Mouse (Mus musculus) testis, adult 2 months (tissue): ENCODE data around the gene Hebp1. TPM values are rescaled to one million over a fixed set of nuclear protein-coding genes. Genes with fewer than 3 reads are reported as not detected.

Experiments
- H3K27ac ChIP-seq: fragments of 200-500 bp; 2 replicates; pipeline ENCODE4 v1.5.1; 2012; ENCODE audit warnings: low read depth, low read length; ENCODE audit not compliant: control insufficient read depth, insufficient read depth
- H3K27me3 ChIP-seq: fragments of 200-500 bp; 2 replicates; pipeline ENCODE4 v1.6.1; 2012; ENCODE audit warnings: mild to moderate bottlenecking, low read length, moderate library complexity; ENCODE audit not compliant: control insufficient read depth, insufficient read depth
- H3K36me3 ChIP-seq: fragments of 200-500 bp; 2 replicates; pipeline ENCODE4 v1.6.1; 2012; ENCODE audit warnings: mild to moderate bottlenecking, low read length; ENCODE audit not compliant: control insufficient read depth, insufficient read depth
- H3K4me1 ChIP-seq: fragments of 200-500 bp; 2 replicates; pipeline ENCODE4 v1.6.1; 2012; ENCODE audit warnings: low read length; ENCODE audit not compliant: control insufficient read depth, insufficient read depth
- H3K4me3 ChIP-seq: fragments of 200-500 bp; 2 replicates; pipeline ENCODE4 v1.5.1; 2012; ENCODE audit warnings: low read depth, mild to moderate bottlenecking, low read length, moderate library complexity, mixed read lengths; ENCODE audit not compliant: control insufficient read depth
- CTCF ChIP-seq: fragments of 200-500 bp; IDR thresholded peaks from 2 replicates; pipeline ENCODE4 v1.5.1; 2012; ENCODE audit warnings: low read depth, mild to moderate bottlenecking, inconsistent platforms, low read length, moderate library complexity; ENCODE audit not compliant: control insufficient read depth, insufficient read depth, insufficient replicate concordance
- POLR2A ChIP-seq: fragments of 200-500 bp; IDR thresholded peaks from 2 replicates; pipeline ENCODE4 v1.6.1; 2012; ENCODE audit warnings: low read depth, mild to moderate bottlenecking, inconsistent platforms, low read length, moderate library complexity; ENCODE audit not compliant: control insufficient read depth
- polyA plus RNA-seq: library from polyadenylated mRNA; depleted of rRNA; stranded (reverse); fragments of >200 nt; gene quantifications from 2 replicates; pipeline ENCODE4 v1.2.3, GENCODE M21; 2012

Hebp1 gene
- polyA plus RNA-seq, 1 experiment = 4.9 TPM

- Histone ChIP-seq H3K4me3 (no peak overlapping the region), H3K27ac (no peak overlapping the region), H3K27me3 (no peaks in the 10 kb centered on the region), H3K4me1 (no peaks in the 10 kb centered on the region), H3K36me3 (no peaks in the 10 kb centered on the region)
- TF ChIP-seq POLR2A = no peak
- TF ChIP-seq CTCF = peak; percentile 64; the same call in 1 of the 2 replicates
Observed at GRCm38 (mm10) chr6:135148506-135148905, 49.3 kb downstream of the Hebp1 start.

DNA sequence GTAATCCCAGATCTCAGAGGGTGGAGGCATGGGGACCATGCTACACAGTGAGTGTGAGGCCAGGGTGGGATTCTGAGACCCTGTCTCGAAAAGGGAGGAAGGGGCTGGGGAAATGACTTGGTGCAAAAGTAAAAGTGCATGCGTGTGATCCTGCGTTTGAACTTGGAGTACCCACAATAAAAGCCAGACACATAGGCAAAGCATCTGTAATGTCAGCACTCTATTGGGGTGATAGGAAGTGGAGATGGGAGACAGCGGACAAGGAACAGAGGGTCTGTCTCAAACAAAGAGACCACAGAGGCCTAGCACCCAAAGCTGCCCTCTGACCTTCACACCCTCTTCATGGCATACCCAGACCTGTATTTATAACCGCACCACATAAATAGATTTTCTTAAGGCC is 51.8 kb downstream of the Hebp1 start:
- H3K27me3 ChIP-seq = no peaks in the 10 kb centered on the region
- no peak overlapping the region for H3K4me3 ChIP-seq
- H3K4me1 ChIP-seq = no peaks in the 10 kb centered on the region
- H3K36me3 ChIP-seq = no peaks in the 10 kb centered on the region
- H3K27ac ChIP-seq = no peak overlapping the region
- TF ChIP-seq POLR2A (no peak), CTCF (no peak)

- TF ChIP-seq POLR2A (no peak), CTCF (no peak)
- H3K27ac ChIP-seq = no peak overlapping the region
Observed at GRCm38 (mm10) chr6:135144516-135144915, 53.3 kb downstream of the Hebp1 start.

GRCm38 (mm10) chr6:135143151-135143550 is 54.7 kb downstream of the Hebp1 start:
- H3K4me1 ChIP-seq = no peaks in the 10 kb centered on the region
- no peak overlapping the region for H3K27ac ChIP-seq
- no peaks in the 10 kb centered on the region for H3K36me3 ChIP-seq
- no peak overlapping the region for H3K4me3 ChIP-seq
- TF ChIP-seq POLR2A (no peak), CTCF (no peak)
- no peaks in the 10 kb centered on the region for H3K27me3 ChIP-seq

More at GRCm38 (mm10) chr6:135144516-135144915, 53.3 kb downstream of the Hebp1 start:
- H3K36me3 ChIP-seq = no peaks in the 10 kb centered on the region
- no peaks in the 10 kb centered on the region for H3K4me1 ChIP-seq
- H3K27me3 ChIP-seq = no peaks in the 10 kb centered on the region
- no peak overlapping the region for H3K4me3 ChIP-seq

DNA sequence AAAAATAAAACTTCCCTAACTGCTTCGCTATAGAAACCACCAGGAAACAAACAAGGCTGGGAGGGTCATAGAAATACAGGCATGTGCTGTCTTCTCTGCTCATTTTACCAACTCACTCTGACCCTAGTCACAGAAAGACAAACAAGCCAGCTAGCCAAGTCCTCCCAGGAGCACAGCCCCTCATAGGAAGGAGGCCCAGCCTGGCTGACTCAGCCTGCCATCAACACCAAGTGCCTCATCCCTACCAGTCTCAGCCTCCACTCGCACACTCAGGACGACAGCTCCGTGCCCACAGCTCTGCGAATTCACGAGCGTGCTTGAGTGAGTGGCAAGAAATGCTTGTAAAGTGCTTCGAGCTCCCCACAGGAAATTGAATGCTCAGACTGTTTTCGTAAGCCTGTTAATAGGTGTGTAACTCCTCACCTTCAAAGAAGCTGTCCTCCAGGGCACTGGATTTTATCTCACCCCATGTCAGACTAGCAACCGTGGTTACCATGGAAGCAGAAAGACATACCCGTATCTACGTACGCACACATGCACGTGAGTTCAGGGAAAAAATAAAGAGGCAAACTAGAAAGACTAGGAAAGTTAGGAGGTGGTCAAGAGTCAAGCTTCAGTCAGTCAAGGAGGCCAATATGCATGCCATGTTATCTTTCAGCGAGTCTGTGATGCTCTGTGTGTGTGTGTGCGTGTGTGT is 56.2 kb downstream of the Hebp1 start:
- no peak for TF ChIP-seq POLR2A
- TF ChIP-seq CTCF = no peak
- Histone ChIP-seq H3K4me1 (no peaks in the 10 kb centered on the region), H3K27me3 (no peaks in the 10 kb centered on the region), H3K27ac (no peak overlapping the region), H3K36me3 (no peaks in the 10 kb centered on the region), H3K4me3 (no peak overlapping the region)

GRCm38 (mm10) chr6:135138746-135139145 is 59.1 kb downstream of the Hebp1 start:
- Histone ChIP-seq H3K27me3 (no peaks in the 10 kb centered on the region), H3K36me3 (no peaks in the 10 kb centered on the region), H3K4me3 (no peak overlapping the region), H3K27ac (no peak overlapping the region), H3K4me1 (peaks cover 2% of the 10 kb centered on the region; the same call in 1 of the 2 replicates)
- TF ChIP-seq POLR2A (no peak), CTCF (no peak)

DNA sequence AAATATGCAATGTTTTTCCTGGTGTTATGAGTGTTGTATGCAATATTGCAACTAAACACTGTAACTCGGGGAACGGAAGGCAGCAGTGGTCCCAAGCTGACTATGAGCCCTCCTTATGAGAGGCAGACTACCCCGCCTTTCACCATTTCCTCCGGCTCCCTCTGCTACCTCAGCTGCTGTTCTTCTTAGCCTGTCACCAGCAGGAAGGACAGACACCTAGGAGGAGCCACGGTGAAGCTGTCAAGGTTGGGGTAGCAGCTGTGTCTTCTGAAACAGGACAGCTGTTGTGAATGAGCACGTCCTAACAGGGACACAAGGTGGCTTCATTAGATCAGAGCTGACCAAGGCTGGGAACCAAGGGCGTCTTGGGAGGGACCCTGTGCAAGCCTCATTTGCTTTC is 59.6 kb downstream of the Hebp1 start:
- H3K4me3 ChIP-seq = no peak overlapping the region
- TF ChIP-seq POLR2A = no peak
- TF ChIP-seq CTCF = no peak
- no peaks in the 10 kb centered on the region for H3K36me3 ChIP-seq
- H3K27ac ChIP-seq = no peak overlapping the region
- no peaks in the 10 kb centered on the region for H3K27me3 ChIP-seq
- H3K4me1 ChIP-seq = peaks cover 2% of the 10 kb centered on the region; the same call in 1 of the 2 replicates

GRCm38 (mm10) chr6:135137736-135138135 is 60.1 kb downstream of the Hebp1 start:
- no peak for TF ChIP-seq POLR2A
- TF ChIP-seq CTCF = no peak
- Histone ChIP-seq H3K27ac (no peak overlapping the region), H3K27me3 (no peaks in the 10 kb centered on the region)

More at GRCm38 (mm10) chr6:135137736-135138135, 60.1 kb downstream of the Hebp1 start:
- peaks cover 2% of the 10 kb centered on the region; the same call in 1 of the 2 replicates for H3K4me1 ChIP-seq
- no peaks in the 10 kb centered on the region for H3K36me3 ChIP-seq
- no peak overlapping the region for H3K4me3 ChIP-seq
